Mouse (Mus musculus) embryonic fibroblast, embryonic 13.5 days (primary cell): ENCODE data around the gene Lyrm9.
"Not testable (repeated sequence)": the region's sequence is repeated elsewhere in the genome, so short reads cannot be mapped to it uniquely, and the experiment has no call there.

Experiments
- CTCF ChIP-seq: IDR thresholded peaks from 2 replicates; pipeline ENCODE4 v1.5.1; 2011; ENCODE audit warnings: mild to moderate bottlenecking, control low read depth, low read length, moderate library complexity, borderline replicate concordance; ENCODE audit not compliant: insufficient read depth
- POLR2A ChIP-seq: IDR thresholded peaks from 2 replicates; pipeline ENCODE4 v1.6.1; 2011; ENCODE audit warnings: low read depth, mild to moderate bottlenecking, control low read depth, low read length, moderate library complexity

- TF ChIP-seq CTCF, POLR2A: not testable (repeated sequence)
Measured at GRCm38 (mm10) chr11:78869205-78869604, 42.8 kb downstream of the Lyrm9 start.
